Mouse (Mus musculus): ENCODE results near the gene Rwdd3. TPM values are rescaled to one million over a fixed set of nuclear protein-coding genes. Genes with fewer than 3 reads are reported as not detected.

Rwdd3 gene
- 2.0 and 3.9 TPM in 2 replicates for polyA plus RNA-seq (2012; rRNA removed; ENCODE audit: low replicate concordance)

DNA sequence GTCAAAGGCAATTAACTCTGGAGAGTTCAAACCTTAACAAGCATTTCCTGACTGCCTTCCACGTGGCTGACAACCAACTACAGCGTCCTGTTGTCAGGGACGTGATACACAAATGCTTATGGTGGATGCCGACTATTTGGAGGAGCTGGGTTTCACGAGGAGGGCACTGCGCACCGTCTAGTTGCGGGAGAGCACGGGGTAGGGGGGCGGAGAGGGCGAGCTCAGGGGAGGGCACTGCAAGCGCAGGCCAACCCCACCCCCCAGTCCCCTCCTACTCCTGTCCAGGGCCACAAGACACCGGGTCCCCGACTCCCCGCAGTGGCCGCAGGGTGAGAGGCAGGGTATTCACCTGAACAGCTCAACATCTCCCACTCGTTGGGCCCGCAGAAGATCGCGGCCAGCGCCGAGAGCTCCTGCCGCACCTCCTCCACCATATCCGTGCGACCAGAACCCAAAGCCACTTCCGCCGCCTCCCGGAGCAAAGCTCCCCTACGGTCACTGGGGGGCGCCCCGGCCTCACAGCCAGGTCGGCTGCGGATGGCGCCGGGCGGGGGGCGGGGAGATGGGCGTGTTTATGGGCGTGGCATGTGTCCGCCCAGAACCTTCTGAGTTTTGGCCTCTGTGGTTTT, at the start of gene Rwdd3:
TSS of gene Rwdd3 (minus strand) at position 453 of the 629 bp plus-strand sequence.

Other genes starting within 250 kb of the Rwdd3 start
- 0.16 and 1.5 TPM in 2 replicates for gene Tmem56, start 111.4 kb upstream of the Rwdd3 start, polyA plus RNA-seq (2012; rRNA removed; ENCODE audit: low replicate concordance)
- 30.5 and 32.6 TPM in 2 replicates for gene Alg14, start 120.1 kb upstream of the Rwdd3 start, polyA plus RNA-seq (2012; rRNA removed; ENCODE audit: low replicate concordance)